Comparison of ENCODE assay signal across 8 mouse cellular contexts in the genomic region with DNA sequence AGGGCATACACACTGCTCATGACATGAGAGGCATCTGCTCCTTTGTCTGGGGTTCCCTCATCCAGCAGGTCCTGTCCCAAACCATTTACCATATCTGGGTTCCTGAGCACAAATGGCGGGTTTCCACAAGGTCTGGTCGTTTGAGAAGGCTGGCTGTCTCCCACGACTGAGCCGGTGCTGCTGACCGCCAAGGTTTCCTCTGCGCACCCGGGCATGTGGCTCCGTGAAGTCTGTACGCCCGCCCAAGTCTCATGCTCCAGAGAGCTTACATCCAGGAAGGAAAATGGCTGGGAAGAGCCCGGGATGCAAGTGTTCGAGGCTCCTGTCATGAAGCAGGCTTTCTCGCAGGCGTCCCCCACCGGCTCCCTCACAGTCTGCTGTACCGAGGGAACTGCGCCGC. TPM values are rescaled to one million over a fixed set of nuclear protein-coding genes. Genes with fewer than 3 reads are reported as not detected.
DNase-seq lines count a peak whose midpoint lies in the region; ATAC-seq lines count a peak whose summit lies in the region.
"Had no signal": no experiment of that assay in that cellular context is flagged by ENCODE, and none has a peak within 500 bp of the region (broad histone marks: within the 10 kb centered on the region; RNA-seq: fewer than 3 reads in every experiment).

No protein-coding gene starts in this region.

- peaks cover 33% of the 10 kb centered on the region for H3K4me1 ChIP-seq in megakaryocyte, embryonic 14.5 days
- peaks cover 21% of the 10 kb centered on the region for H3K4me1 ChIP-seq in forebrain, embryonic 16.5 days (replicated peaks; ENCODE audit: control insufficient read depth, insufficient read depth, low read length)
- H3K4me1 ChIP-seq in limb, embryonic 15.5 days, result peaks cover 25% of the 10 kb centered on the region
- peaks cover 12% of the 10 kb centered on the region for H3K4me1 ChIP-seq in stomach, embryonic 16.5 days (ENCODE audit: control insufficient read depth, insufficient read depth, low read length)

- H3K4me3 ChIP-seq in megakaryocyte, embryonic 14.5 days (replicated peaks), result peak overlapping the region; percentile 76
- peak overlapping the region; percentile 5 for H3K4me3 ChIP-seq in forebrain, embryonic 16.5 days (replicated peaks; ENCODE audit: low read length)
- H3K4me3 ChIP-seq in limb, embryonic 15.5 days, result peak overlapping the region; percentile 26
- H3K4me3 ChIP-seq in stomach, embryonic 16.5 days (replicated peaks; ENCODE audit: low read length), result peak overlapping the region; percentile 28

- H3K4me2 ChIP-seq in forebrain, embryonic 16.5 days (ENCODE audit: low read length), result peak overlapping the region; percentile 50
- peak overlapping the region; percentile 41 for H3K4me2 ChIP-seq in limb, embryonic 15.5 days
- peak overlapping the region; percentile 57 for H3K4me2 ChIP-seq in stomach, embryonic 16.5 days (ENCODE audit: low read depth, low read length)

- no peaks in the 10 kb centered on the region for H3K9me3 ChIP-seq in megakaryocyte, embryonic 14.5 days
- H3K9me3 ChIP-seq in forebrain, embryonic 16.5 days (ENCODE audit: control insufficient read depth, low read length), result no peaks in the 10 kb centered on the region
- H3K9me3 ChIP-seq in limb, embryonic 15.5 days, result no peaks in the 10 kb centered on the region
- no peaks in the 10 kb centered on the region for H3K9me3 ChIP-seq in stomach, embryonic 16.5 days (replicated peaks; ENCODE audit: control insufficient read depth, low read length)

- 64% methylated on average over 18 of the region's 18 CpGs for WGBS in forebrain, embryonic 16.5 days
- WGBS in limb, embryonic 15.5 days, result 67% methylated on average over 18 of the region's 18 CpGs
- 64% methylated on average over 18 of the region's 18 CpGs for WGBS in stomach, embryonic 16.5 days

- H3K9ac ChIP-seq in forebrain, embryonic 16.5 days (replicated peaks; ENCODE audit: low read depth, low read length), result no peak overlapping the region
- no peak overlapping the region for H3K9ac ChIP-seq in limb, embryonic 15.5 days
- H3K9ac ChIP-seq in stomach, embryonic 16.5 days (ENCODE audit: low read length), result peak overlapping the region; percentile 34; the same call in 1 of the 2 replicates

- no peak for DNase-seq in Muller cell, postnatal 12 days (ENCODE audit: inconsistent ontology term)
- DNase-seq in c-Kit-positive CD71-positive TER-119-positive erythroid progenitor cells, embryonic 14.5 days (ENCODE audit: low spot score), result no peak

- peaks cover 27% of the 10 kb centered on the region for H3K27me3 ChIP-seq in megakaryocyte, embryonic 14.5 days (replicated peaks)
- 0 out of 2 replicates have a peak, but pooled peaks cover 3% of the 10 kb centered on the region for H3K27me3 ChIP-seq in forebrain, embryonic 16.5 days (replicated peaks; ENCODE audit: control insufficient read depth, insufficient read depth, low read length)
- H3K27me3 ChIP-seq in limb, embryonic 15.5 days, result no peaks in the 10 kb centered on the region
- no peaks in the 10 kb centered on the region for H3K27me3 ChIP-seq in stomach, embryonic 16.5 days (ENCODE audit: control insufficient read depth, insufficient read depth, low read length)

- no peak for ATAC-seq in megakaryocyte, adult 5-6 weeks (ENCODE audit: poor library complexity, severe bottlenecking)
- no peak for ATAC-seq in forebrain, embryonic 16.5 days
- ATAC-seq in limb, embryonic 15.5 days (ENCODE audit: insufficient number of reproducible peaks, low FRiP score, low TSS enrichment, low read depth), result no peak
- no peak for ATAC-seq in stomach, embryonic 16.5 days (ENCODE audit: insufficient read depth, low FRiP score)

- no peaks in the 10 kb centered on the region for H3K36me3 ChIP-seq in megakaryocyte, embryonic 14.5 days (replicated peaks; ENCODE audit: low read length)
- H3K36me3 ChIP-seq in forebrain, embryonic 16.5 days (ENCODE audit: control insufficient read depth, insufficient read depth), result no peaks in the 10 kb centered on the region
- H3K36me3 ChIP-seq in limb, embryonic 15.5 days, result peaks cover 9% of the 10 kb centered on the region; the same call in 1 of the 2 replicates
- H3K36me3 ChIP-seq in stomach, embryonic 16.5 days (ENCODE audit: control insufficient read depth, insufficient read depth, low read length), result no peaks in the 10 kb centered on the region

- no peak overlapping the region for H3K27ac ChIP-seq in forebrain, embryonic 16.5 days (ENCODE audit: low read length)
- H3K27ac ChIP-seq in limb, embryonic 15.5 days, result no peak overlapping the region
- peak overlapping the region; percentile 43; the same call in 1 of the 2 replicates for H3K27ac ChIP-seq in stomach, embryonic 16.5 days (ENCODE audit: low read length)
- H3K27ac ChIP-seq: macrophage had no signal

RNA-seq across cellular contexts. Expression of gene 1810049J17Rik, which starts 53.2 kb away (rescaled TPM):
- not detected in 2 replicates for polyA plus RNA-seq in megakaryocyte, embryonic 14.5 days (2012; ENCODE audit: insufficient read depth, low replicate concordance)
- total RNA-seq in megakaryocyte, adult 5-6 weeks (2015), result not detected in 2 replicates
- total RNA-seq in megakaryocyte, adult 5-6 weeks (2017), result not detected in 2 replicates
- not detected in 2 replicates for polyA plus RNA-seq in forebrain, embryonic 16.5 days (2015; fragmentation: Nextera tagmentation; extraction: Ambion mirVana)
- 0.59 and 0.89 TPM in 2 replicates for polyA plus RNA-seq in limb, embryonic 15.5 days (2015; fragmentation: Nextera tagmentation; extraction: Ambion mirVana)
- 0.75 TPM in 1 of 2 replicates, not detected in the other for polyA plus RNA-seq in stomach, embryonic 16.5 days (2015; fragmentation: Nextera tagmentation; extraction: Ambion mirVana)

RNA-seq across cellular contexts. Expression of gene Golph3, which starts 53.7 kb away (rescaled TPM):
- polyA plus RNA-seq in megakaryocyte, embryonic 14.5 days (2012; ENCODE audit: insufficient read depth, low replicate concordance), result 175 and 429 TPM in 2 replicates
- 114 and 122 TPM in 2 replicates for total RNA-seq in megakaryocyte, adult 5-6 weeks (2015)
- total RNA-seq in megakaryocyte, adult 5-6 weeks (2017), result 91.6 and 103 TPM in 2 replicates
- polyA plus RNA-seq in forebrain, embryonic 16.5 days (2015; fragmentation: Nextera tagmentation; extraction: Ambion mirVana), result 56.7 and 70.2 TPM in 2 replicates
- polyA plus RNA-seq in limb, embryonic 15.5 days (2015; fragmentation: Nextera tagmentation; extraction: Ambion mirVana), result 78.0 and 87.2 TPM in 2 replicates
- 70.8 and 73.8 TPM in 2 replicates for polyA plus RNA-seq in stomach, embryonic 16.5 days (2015; fragmentation: Nextera tagmentation; extraction: Ambion mirVana)

Comparison
In these comparisons a context has a peak if more than half of its experiments do, and no peak if none do; other contexts are left out.
1. H3K4me3 ChIP-seq: peak in every context shown above with its lines; median percentile 76 in megakaryocyte, embryonic 14.5 days; 28 in stomach, embryonic 16.5 days; 26 in limb, embryonic 15.5 days; 5 in forebrain, embryonic 16.5 days.